Mouse (Mus musculus) left cerebral cortex, adult 18-20 months (tissue): ENCODE results near the gene Tbc1d8. TPM values are rescaled to one million over a fixed set of nuclear protein-coding genes. Genes with fewer than 3 reads are reported as not detected.
A peak's percentile ranks its signal among the peaks of the same experiment; 100 is the strongest.

Experiments
- DNase-seq, 2 experiments: peaks; one replicate each; pipeline ENCODE4 v3.0.0; 2021 to 2022; ENCODE audit warnings: low spot score in 2 of 2, mixed read lengths in 1 of 2
- total RNA-seq, 2 experiments: library from RNA; stranded (reverse); gene quantifications; 2 replicates each; pipeline ENCODE4 v1.2.3; 2021

Gene Tbc1d8
- total RNA-seq, 2 experiments from 2014 or later, result 19.3 to 20.5 TPM

DNA sequence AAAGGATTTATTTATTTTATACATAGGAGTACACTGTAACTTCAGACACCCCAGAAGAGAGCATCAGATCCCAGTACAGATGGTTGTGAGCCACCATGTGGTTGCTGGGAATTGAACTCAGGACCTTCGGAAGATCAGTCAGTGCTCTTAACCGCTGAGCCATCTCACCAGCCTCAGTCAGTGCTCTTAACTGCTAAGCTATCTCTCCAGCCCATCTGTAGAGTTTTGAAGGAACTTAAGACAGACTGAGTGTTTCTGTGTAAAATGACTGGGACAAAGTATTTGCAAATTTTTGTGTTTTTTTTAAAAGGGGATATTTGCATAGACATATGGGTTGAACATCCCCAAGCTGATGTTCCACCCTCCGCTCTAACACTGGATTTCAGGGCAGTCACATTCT, 78.4 kb downstream of the Tbc1d8 start:
- no peak for DNase-seq

DNA sequence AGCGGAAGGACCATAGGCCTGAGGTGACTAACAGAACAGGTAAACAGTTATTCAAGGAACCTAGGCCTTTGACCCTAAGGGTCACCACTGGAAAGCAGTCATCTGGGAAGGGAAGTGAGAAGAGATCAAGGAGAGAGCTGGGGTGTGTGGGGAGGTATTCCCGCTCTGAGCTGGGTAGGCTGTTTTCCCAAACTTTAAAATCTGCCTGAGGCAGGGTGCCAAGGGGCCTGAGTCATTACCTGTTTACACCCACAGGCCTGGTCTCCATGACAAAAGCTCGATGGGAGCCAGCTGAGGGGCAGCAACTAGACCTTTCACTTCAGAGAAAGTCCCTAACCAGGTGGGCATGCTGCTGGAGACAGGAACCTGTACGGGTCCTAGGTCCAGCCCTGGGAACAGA, 79.3 kb downstream of the Tbc1d8 start:
- DNase-seq, result peak in 1 of 2 experiments; percentile 25

DNA sequence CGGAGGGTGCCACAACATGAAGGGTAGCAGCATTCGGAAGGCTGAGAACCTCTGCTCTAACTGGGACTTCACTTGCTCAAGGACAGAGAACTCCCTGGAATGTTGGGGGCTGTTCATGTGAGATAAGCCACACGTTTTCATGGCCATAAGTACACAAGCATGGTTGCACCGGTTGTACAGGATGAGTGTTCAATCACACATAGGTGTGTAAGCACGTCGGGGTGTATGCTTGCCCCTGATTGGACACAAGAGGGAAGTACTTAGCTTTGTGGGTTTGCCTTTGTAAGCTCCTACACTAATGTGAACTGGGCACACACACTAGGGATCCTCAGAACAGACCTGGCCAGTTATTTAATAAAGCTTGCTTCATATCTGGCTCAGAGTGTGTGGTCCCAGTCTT, 80.3 kb downstream of the Tbc1d8 start:
- DNase-seq, result no peak

DNA sequence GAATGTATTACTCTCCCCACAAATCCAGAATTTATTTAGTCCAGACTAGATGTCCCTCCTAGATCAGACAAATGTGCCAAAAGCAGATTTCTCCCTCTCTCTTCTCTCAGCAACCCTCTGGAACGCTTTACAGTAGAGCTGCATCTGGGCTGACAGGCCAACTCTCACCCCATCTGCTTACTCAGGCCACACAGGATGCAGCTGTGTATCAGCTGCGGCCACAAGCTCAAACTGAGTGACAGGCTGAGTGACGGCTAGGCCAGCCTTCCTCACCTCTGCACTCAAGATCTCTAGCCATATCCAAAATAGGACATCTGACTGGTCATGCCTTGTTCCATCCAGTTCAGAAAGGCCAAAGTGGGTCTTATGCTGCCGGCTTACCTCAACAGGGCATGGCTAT, 82.2 kb downstream of the Tbc1d8 start:
- no peak for DNase-seq

DNA sequence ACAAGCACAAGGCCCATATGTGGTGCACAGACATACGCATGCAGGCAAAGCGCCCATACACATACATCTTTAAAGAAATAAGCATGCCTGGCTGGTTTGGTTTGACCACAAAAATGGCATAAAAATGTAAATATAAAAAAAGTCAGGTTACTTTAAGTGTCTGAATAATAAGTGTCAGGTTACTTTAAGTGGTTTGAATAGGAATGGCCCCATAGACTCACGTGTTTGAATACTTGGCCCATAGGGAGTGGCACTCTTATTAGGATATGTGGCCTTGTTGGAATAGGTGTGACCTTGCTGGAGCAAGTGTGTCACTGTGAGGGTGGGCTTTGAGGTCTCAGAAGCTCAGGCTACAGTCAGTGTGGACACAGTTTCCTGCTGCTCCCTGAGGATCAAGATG, 83.9 kb downstream of the Tbc1d8 start:
- no peak for DNase-seq

DNA sequence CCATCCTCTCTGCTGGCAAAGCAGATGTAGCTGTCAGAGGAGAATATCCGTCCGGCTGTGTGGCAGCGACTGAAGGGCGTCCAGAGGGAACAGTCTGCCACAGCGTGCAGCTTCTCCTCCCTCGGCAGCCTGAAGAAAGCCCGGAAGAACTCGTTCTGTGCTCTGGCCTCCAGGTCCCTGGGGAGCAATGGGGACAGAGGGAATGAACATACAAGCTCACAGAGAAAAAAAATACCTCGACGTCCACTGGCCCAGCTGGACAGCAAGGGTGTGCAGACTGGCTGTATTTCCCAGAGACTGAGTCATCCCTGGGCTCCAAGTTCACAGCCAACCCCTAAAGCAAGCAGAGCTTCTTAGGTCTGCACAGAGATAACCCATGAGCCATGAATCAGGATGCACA, 84.5 kb downstream of the Tbc1d8 start:
- no peak for DNase-seq

DNA sequence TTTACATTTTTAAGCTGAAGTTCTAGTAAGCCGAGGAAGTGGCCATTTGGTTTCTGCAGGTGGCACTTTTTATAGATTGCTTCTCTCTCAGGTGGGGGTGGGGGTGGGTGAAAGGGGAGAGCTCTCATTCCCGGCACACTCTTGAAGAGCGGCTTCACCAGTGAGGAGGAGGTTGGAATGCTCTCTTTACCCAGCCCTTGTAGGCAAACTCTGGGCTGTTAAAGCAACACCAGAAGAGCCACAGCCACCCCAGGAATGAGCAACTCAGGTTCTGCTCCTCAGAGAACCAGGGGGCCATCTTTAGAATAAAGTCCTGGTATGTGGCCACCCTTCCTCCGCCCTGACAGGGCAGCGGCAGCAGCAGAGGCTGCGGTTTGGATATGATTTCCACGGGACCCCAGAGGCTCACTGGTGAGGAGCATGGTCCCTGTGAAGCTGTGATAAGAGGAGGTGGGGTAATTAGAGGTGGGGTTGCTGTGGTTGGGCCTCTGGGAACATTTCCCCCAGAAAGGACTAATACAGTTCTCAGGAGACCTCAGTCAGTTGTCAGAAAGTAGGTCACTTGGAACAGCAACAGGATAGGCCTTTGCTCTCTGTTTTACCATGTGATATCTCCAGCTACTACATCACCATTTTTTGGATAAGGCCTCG, 85.2 kb downstream of the Tbc1d8 start:
- DNase-seq, result no peak

DNA sequence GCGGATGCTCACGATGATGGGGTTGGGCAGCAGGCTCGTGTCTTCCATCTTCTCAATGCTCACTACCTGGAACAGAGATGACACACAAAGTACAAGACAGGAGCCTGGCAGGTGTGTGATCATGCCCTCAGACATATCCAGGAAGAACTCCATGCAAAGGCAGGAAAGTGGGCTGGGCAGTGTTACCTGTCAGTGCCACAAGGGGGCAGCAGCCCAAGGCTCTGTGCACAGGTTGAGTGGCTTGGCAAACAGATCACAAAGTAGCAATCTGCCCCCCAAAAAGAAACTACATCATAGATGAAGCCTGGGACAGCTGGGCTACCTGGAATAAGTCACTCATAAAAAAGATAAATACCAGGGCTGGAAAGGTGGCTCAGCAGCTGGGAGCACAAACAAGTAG, 86.4 kb downstream of the Tbc1d8 start:
- DNase-seq, result peak; percentile 82

DNA sequence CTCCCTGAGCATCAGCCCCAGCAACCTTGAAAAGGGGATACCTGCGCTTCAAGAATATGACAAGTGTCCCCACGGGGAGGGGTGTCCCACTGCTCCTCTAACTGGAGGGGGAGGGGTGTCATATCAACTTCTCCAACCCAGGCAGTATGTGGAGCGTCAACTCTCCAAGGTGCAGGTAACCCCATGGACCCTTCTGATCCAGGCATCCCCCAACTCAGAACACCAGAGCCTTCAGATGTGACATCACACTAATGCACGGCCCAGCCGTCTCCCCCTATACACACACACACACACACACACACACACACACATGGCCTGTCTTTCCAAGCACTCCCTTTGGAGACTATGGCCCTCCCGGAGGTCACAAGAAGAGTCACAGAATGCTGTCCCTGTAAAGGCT, 86.9 kb downstream of the Tbc1d8 start:
- no peak for DNase-seq

DNA sequence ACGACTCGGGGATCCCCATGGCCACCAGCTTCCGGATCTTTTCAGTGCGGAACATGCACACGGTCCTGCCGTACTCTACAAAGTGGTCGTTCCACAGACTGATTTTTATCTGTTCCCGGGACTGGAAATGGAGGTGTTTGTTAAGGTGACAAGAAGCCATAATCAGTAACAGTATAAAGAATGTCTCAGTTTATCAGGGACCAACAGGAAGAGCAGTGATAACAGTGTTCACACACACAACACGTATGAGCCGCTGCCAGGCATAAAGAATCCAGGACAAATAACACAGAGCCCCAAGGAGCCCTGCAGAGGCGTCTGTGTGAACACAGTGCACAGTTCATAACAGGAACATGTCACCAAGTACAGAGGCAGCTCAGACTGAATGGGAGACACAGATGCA, 89.2 kb downstream of the Tbc1d8 start:
- DNase-seq, result no peak

DNA sequence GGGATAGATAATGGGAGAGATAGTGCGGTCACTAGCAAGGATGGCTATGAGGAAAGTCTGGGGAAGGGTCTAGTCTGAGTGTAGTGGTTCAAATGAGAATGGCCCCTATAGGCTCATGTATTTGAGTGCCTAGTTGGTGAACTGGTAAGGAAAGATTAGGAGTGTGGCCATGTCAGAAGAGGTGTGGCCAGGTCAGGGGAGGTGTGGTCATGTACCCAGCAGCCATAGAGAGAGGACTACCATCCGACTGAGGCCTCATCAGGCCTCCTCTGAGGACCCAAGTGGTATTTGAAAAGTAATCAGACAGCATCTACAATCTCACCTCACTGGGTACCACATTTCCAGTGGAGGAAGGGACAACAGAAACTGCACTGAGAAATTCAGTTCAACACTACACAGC, 90.4 kb downstream of the Tbc1d8 start:
- DNase-seq, result no peak

DNA sequence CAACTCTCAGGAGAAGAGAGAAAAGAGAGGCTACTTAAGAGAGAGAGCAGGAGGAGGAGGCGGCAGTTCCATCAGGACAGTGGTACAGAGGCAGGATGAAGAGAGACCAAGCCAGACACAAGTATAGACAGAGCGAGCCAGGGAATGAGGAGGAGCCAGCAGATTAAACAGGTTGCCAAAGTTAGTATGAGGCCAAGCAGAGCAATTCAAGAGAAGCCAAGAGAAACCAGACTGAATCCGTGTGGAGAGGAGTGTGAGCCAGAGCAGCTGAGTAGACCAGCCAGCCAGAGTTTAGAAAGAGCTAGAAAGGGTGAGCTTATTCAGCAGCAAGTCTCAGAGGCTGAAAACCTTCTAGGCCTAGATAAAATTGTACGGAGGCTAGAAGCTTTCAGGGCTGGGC, 91.1 kb downstream of the Tbc1d8 start:
- DNase-seq, result no peak

DNA sequence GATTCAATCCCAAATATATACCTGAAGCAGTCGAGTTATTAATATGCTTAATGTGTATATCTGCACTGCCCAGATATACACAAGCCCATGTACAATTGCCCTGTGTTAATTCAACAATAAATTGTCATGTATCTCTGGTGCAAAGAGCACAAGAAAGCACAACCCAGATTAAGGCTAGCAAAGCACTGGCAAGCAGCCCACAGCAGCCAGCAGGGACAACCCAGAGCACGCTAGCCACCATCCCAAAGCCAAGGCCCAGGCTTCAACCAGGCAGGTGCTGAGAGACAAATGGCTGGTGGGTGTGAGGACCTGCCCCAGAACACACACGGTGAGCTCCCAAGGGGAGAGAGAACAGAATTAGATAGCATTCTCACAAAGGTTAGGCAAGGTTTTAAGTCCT, 92.1 kb downstream of the Tbc1d8 start:
- no peak for DNase-seq

DNA sequence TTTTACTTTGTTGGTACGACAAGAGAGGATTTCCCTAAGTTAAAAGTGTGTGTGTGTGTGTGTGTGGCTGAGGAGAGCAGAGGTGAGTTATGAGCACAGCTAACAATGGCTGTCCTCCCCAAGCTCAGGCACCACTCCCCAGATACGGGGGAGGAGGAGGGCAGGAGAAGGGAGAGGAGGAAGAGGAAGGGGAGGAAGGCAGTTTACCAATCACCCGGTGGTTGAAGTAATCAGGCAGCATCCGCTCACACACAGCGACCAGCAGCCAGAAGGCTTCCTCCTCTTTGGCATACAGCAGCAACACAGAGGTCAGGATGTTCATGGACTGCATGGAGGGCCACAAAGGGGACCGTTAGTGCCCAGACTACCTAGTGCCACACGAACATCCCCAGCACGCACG, 93.6 kb downstream of the Tbc1d8 start:
- DNase-seq, result no peak

DNA sequence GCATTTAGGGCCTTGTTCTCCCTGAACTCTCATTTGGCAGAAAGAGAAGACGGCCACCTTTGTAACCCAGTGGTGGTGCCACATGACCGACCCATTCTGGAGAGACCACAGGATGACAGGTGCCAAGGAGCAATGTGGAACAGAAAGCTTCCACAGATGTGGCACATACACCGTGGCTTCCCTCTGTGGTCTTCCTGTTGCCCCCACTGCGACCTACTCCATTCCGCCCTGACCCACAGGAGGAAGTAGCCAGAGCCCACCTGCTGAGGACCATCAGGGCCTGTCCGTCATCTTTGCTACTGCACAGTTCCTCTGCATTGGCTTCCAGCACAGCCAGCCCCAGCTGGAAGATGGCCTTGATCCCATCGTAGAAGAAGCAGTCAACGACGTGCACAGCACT, 97.5 kb downstream of the Tbc1d8 start:
- no peak for DNase-seq

DNA sequence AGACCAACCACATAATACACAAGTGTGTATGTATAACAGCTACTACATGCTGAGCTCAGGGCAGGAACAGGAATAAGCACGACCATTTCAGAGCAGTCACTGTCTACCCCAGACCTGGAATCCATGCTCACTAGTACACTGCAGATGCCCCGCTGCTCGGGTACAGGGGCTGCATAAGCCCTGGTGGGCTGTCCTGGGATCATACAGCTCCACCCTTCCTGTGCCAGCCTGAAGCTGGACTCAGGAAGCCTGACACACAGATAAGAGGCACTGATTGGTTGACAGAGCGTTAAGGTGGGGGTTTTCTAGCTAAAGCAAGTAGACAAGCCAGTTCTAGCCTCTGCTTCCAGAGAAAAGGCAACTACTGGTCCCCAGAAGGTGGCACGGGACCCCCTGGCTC, 99.5 kb downstream of the Tbc1d8 start:
- no peak for DNase-seq

DNA sequence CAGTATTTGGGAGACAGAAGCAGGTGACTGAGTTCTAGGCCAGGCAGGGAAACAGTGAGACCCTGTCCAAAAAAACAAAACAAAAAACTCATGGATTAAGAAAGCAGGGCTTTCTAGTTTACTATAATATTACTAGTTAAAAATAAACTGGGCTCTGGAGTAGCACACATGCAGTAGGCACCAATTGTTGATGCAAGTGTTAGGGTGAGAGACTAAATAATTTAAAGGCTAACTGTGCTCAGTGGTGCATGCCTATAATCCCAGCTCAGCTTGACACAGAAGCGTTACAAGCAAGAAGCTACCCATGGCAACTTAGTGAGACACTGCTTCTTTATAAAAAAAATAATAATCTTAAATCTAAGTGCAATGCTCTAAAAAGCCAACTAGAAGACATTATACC, 100.0 kb downstream of the Tbc1d8 start:
- no peak for DNase-seq

DNA sequence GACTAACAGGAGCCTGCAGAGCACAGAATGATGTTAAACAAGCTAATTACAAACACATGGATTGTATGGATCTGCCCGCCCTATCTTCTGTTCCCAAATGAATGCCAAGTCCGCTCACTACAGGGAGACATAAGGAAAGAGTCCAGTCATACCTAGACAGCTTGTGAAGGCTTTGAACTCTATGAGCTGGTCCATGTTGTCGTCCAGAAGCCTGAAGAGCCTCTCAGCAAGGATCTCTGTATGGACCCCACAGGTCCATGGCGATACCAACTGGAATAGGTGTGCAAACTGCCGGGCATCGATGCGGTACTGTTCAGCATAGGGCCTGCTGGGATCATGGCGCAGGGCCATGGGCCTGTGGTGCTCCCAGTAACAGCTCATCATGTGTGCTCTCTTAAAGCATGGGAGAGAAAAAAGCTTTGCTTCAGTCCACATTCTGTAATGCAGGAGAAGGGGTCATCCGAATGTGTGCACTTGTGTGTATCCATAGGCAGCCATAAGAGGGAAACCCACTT, 101.8 kb downstream of the Tbc1d8 start:
- DNase-seq, result no peak

DNA sequence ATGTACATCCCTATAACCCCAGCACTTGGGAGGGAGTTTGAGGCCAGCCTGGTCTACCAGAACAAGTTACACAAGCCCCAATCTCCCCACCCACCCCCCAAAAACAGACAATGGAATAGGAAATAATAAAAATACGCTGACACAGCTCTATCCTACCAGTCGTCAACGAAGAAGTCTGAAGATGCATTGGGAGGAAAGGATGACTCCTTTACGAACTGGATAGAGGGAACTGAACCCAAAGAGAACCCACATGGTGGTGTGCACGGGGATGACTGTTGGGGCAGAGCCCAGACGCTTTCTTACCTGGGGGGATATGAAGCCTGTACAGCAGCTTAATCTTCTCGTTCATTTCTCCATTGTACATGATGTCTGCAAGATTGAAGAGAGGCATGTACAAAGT, 102.4 kb downstream of the Tbc1d8 start:
- no peak for DNase-seq

DNA sequence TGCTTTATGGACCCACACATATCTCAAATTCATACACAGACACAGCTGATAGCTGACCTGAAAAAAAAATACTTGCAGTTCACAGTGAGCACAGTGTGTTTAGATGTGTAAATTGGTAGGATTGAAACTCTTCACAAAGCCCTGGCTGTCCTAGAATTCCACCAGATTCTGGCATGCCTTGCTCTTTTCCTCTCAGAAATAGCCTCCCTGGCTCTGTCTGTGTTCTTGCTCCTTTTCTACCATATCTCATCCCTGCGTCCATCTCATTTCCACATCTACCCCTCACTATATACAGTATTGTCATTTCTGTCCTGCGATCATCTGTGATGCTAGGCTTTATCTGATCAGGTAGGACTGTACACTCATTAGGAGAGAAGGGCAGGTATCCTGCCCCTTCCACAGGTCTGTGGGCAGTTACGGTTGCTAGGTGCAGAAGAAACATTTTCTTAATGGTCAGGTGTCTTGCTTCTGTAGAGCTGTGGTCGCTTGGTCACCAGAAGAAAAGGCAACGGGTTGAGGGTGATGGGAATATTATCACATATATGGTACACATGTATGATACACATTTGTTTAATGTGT, 104.2 kb downstream of the Tbc1d8 start:
- no peak for DNase-seq

DNA sequence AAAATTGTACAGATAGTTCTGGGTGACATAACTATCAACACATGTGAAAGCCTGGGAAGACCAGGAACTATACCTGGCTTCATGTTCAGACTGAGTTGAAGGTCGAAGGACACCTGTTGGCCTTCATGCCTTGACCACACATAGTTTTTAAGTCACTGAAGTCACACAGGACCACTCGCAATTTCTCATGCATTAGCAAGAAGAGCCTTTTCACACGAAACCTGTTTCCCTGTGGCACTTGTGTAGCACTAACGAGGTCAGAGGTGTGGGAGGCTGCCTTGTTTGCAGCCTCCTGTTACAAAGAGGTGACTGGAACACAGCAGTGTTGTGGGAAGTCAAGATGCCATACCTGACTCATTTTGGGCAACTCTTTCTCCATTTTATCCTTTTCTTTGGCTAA, 105.2 kb downstream of the Tbc1d8 start:
- no peak for DNase-seq

DNA sequence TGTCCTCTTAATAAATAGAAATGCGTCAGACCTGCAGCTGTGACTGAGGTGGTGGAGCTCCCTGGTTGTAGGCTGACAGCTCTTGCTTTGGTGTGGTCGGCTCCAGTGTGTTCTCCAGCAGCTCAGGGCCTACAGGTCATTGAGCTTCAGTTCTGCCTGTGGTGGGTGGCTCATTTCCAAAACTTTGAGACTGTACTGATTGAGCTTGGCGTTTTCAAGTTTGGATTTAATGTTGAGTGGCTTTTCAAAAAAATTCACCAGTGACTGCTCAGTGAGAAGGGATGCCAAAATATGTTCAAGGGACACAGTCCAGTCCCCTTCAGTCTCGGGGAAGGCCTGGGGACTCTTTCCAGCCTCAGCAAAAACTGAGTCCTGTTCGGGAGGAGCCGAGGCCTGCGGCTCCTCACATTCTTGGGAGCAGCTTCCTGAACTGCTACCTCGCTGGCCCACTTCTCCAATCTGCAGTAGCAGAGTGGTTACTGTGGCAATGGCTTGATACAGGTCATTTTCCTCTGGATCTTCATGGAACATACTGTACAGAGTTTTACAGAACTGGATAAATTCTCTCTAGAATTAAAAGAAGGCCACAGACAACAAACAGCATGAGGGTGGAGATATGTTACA, 106.2 kb downstream of the Tbc1d8 start:
- DNase-seq, result no peak

DNA sequence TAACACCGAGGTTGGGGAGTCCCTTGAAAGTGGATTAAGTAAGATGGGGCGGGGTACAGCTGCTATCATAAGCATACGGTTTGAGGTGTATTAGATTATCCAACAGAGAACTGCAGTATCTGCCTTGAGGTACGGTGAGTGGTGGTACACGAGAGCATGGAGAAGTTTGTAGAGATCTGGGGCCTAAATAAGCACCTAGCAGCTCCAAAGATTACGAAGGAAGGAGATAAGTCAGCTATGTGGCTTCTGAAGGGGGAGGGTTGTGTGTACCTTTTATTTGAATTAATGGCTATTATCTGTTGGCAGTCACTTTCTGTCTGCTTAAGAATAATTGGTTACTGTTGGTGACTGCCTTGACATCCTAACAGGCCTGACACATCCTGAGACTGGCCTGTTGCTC, 108.1 kb downstream of the Tbc1d8 start:
- no peak for DNase-seq
